22 mouse cellular contexts compared by ENCODE assay signal in genomic region chr8:12017750-12018149, GRCm38 (mm10).
"Had no signal": no experiment of that assay in that cellular context is flagged by ENCODE, and none has a peak within 500 bp of the region (broad histone marks: within the 10 kb centered on the region; RNA-seq: fewer than 3 reads in every experiment).

No protein-coding gene starts in this region.

- H3K4me1 ChIP-seq: liver, embryonic 12.5 days; liver, embryonic 15.5 days; midbrain, embryonic 10.5 days; midbrain, embryonic 13.5 days; neural tube, embryonic 13.5 days had no signal

- H3K4me3 ChIP-seq: layer of hippocampus, adult 2 months; limb, embryonic 10.5 days; limb, embryonic 13.5 days; liver, embryonic 12.5 days; liver, embryonic 15.5 days; megakaryocyte, embryonic 14.5 days; midbrain, embryonic 10.5 days; midbrain, embryonic 13.5 days; myocyte; neural tube, embryonic 13.5 days had no signal

- H3K9me3 ChIP-seq: limb, embryonic 10.5 days; limb, embryonic 13.5 days; liver, embryonic 12.5 days; liver, embryonic 15.5 days; midbrain, embryonic 10.5 days; midbrain, embryonic 13.5 days; neural tube, embryonic 13.5 days had no signal

- H3K27ac ChIP-seq: kidney, postnatal 0 days; layer of hippocampus, adult 2 months; limb, embryonic 10.5 days; limb, embryonic 13.5 days; liver, embryonic 12.5 days; liver, embryonic 15.5 days; midbrain, embryonic 10.5 days; midbrain, embryonic 13.5 days; neural tube, embryonic 13.5 days had no signal

- ATAC-seq: intestine, postnatal 0 days; liver, embryonic 12.5 days; midbrain, embryonic 13.5 days; midbrain, embryonic 16.5 days had no signal

- H3K9ac ChIP-seq: limb, embryonic 13.5 days; liver, embryonic 12.5 days; liver, embryonic 15.5 days; midbrain, embryonic 13.5 days; neural tube, embryonic 13.5 days had no signal

- H3K27me3 ChIP-seq: limb, embryonic 13.5 days; liver, embryonic 12.5 days; liver, embryonic 15.5 days had no signal

- H3K4me2 ChIP-seq: limb, embryonic 13.5 days; liver, embryonic 12.5 days; liver, embryonic 15.5 days; midbrain, embryonic 13.5 days; neural tube, embryonic 13.5 days had no signal

- H3K36me3 ChIP-seq: limb, embryonic 10.5 days; limb, embryonic 13.5 days; liver, embryonic 12.5 days; liver, embryonic 15.5 days; midbrain, embryonic 10.5 days; midbrain, embryonic 13.5 days; neural tube, embryonic 13.5 days had no signal

- DNase-seq: kidney, adult 2 months; kidney, postnatal 25 days; layer of hippocampus, adult 9-11 months; liver; retina, postnatal 1 day; right cerebral cortex, postnatal 25 days; spleen, adult 18-20 months; thymus, adult 18-20 months; thymus, postnatal 36 days had no signal
